Mouse (Mus musculus): ENCODE measurements at regions not wholly inside any gene's neighbourhood (a gene's known extent, or its start where the extent isn't known, plus 50 kb on each side); places are given as distances from the start of the nearest gene placed in this dataset.

DNA sequence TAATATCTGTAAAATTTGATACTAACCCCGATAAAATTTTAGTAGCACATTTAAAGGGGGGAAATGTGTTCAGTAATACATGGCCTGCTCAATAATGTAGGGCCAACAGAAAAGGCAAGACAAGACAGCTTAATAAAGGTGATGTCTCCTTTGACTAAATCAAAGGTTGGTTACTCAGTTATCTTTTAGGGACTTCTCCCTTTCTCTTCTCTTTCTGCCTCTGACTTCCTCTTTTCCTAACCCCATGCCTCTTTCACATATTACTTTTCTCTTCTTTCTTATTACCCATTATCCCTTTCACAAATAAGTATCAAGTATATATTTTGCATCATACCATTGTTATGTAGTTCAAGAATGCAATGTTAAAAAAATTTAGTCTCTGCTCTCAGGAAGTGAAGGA is 510.2 kb upstream of the Kif18a start:
- H3K4me2 ChIP-seq (ENCODE audit: low read length), result no peak overlapping the region
- H3K27me3 ChIP-seq (ENCODE audit: control insufficient read depth, insufficient read depth, low read length), result no peaks in the 10 kb centered on the region
- no peaks in the 10 kb centered on the region for H3K4me1 ChIP-seq (ENCODE audit: control insufficient read depth in 2 of 2, insufficient read depth in 2 of 2, low read length in 2 of 2)
- H3K27ac ChIP-seq (replicated peaks in 1 of 2; ENCODE audit: control insufficient read depth in 1 of 2, insufficient read depth in 1 of 2, low read depth in 2 of 2, low read length in 2 of 2), result no peak overlapping the region
- 57% methylated on average over 1 of the region's 1 CpGs for WGBS
- ATAC-seq (ENCODE audit: insufficient number of reproducible peaks, insufficient read depth, low FRiP score, low read depth), result no peak
- H3K4me3 ChIP-seq (ENCODE audit: control insufficient read depth in 1 of 2, insufficient read depth in 1 of 2, low read depth in 1 of 2, low read length in 2 of 2), result no peak overlapping the region
- no peaks in the 10 kb centered on the region for H3K9me3 ChIP-seq (ENCODE audit: control insufficient read depth, low read length)
- no peak overlapping the region for H3K9ac ChIP-seq (ENCODE audit: low read length)
- no peaks in the 10 kb centered on the region for H3K36me3 ChIP-seq (ENCODE audit: control insufficient read depth, insufficient read depth, low read length)

DNA sequence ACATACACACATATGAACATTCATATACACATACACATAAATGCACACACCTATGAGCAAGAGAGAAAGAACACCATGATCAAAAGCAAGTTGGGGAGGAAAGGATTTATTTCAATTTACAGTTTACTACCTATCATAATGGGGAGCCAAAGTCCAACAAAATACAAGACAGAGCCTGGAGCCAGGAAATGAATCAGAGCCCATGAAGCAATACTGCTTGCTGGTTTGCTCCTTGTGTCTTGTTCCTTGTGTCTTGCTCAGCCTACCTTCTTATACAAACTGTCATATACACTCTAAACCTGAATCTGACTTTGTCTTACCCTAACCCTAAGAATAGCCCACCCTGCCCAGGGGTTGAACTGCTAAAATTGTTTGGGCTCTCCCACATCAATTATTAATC is 497.1 kb upstream of the Kif18a start:
- no peak for ATAC-seq (ENCODE audit: insufficient number of reproducible peaks, insufficient read depth, low FRiP score, low read depth)

DNA sequence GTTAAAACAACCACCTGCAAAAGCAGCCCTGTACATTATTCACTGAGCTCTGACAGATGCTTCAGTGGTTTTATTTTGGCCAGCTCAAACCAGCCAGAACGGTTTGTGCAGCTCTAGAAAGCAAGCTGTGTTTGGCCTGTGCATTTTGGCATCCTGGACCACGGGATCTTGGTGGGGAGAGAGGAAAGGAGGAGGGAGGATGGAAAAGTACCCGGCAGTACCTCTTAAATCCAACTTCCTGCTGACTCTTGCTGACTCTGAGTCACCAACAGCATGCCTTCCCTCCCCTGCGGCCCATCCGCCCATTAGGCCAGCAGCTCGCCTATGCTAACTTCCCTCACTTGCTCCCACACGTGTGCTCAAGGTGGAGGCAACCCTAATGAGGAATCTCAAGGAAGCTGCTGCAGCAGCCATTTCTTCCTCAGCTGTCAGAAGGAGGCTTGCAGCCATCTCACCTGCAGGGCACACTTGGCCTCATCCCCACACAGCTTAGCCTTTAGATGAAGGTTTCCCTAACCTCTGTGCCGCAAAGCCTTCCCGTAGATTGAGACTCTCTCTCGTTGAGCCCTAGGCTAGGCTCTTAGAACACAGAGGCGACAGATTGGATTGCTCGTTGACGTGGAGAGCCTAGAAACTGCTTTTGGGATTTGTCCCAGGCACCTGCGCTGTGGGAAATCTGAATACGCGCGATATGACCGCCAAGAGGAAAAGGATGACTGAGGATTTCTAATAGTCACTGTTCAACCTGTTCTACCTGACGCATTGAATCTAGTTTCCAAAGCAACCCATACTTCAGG is 495.2 kb upstream of the Kif18a start:
- Histone ChIP-seq H3K36me3 (ENCODE audit: control insufficient read depth, insufficient read depth, low read length) (no peaks in the 10 kb centered on the region), H3K9ac (ENCODE audit: low read length) (no peak overlapping the region), H3K4me1 (ENCODE audit: control insufficient read depth in 2 of 2, insufficient read depth in 2 of 2, low read length in 2 of 2) (no peaks in the 10 kb centered on the region), H3K4me3 (ENCODE audit: control insufficient read depth in 1 of 2, insufficient read depth in 1 of 2, low read depth in 1 of 2, low read length in 2 of 2) (no peak overlapping the region), H3K9me3 (ENCODE audit: control insufficient read depth, low read length) (no peaks in the 10 kb centered on the region), H3K27ac (replicated peaks in 1 of 2; ENCODE audit: control insufficient read depth in 1 of 2, insufficient read depth in 1 of 2, low read depth in 2 of 2, low read length in 2 of 2) (no peak overlapping the region), H3K4me2 (ENCODE audit: low read length) (no peak overlapping the region), H3K27me3 (ENCODE audit: control insufficient read depth, insufficient read depth, low read length) (no peaks in the 10 kb centered on the region)
- 79% methylated on average over 19 of the region's 19 CpGs for WGBS
- ATAC-seq (ENCODE audit: insufficient number of reproducible peaks, insufficient read depth, low FRiP score, low read depth), result no peak

More for the DNA sequence above, 497.1 kb upstream of the Kif18a start:
- Histone ChIP-seq H3K36me3 (ENCODE audit: control insufficient read depth, insufficient read depth, low read length) (no peaks in the 10 kb centered on the region), H3K4me2 (ENCODE audit: low read length) (no peak overlapping the region), H3K4me1 (ENCODE audit: control insufficient read depth in 2 of 2, insufficient read depth in 2 of 2, low read length in 2 of 2) (no peaks in the 10 kb centered on the region), H3K4me3 (ENCODE audit: control insufficient read depth in 1 of 2, insufficient read depth in 1 of 2, low read depth in 1 of 2, low read length in 2 of 2) (no peak overlapping the region), H3K9ac (ENCODE audit: low read length) (no peak overlapping the region), H3K27ac (replicated peaks in 1 of 2; ENCODE audit: control insufficient read depth in 1 of 2, insufficient read depth in 1 of 2, low read depth in 2 of 2, low read length in 2 of 2) (no peak overlapping the region), H3K9me3 (ENCODE audit: control insufficient read depth, low read length) (no peaks in the 10 kb centered on the region), H3K27me3 (ENCODE audit: control insufficient read depth, insufficient read depth, low read length) (no peaks in the 10 kb centered on the region)

DNA sequence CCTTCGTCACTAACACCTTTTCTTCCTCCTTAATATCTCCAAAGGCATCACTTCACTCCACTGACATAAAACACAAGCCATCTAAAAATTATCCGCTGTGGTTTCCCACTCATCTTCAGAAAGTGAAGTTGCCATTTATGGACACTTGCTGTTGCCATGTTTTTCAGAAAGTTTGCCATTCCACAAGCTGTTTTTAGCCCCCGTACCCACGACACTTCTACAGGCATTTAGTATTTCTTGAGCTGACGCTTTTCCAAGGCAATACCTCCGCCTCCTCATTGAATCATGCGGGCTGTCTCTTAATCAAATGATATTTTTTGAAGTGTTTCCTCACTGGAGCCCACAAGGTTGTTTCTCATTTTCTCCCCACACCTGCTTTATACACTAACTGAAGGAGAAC is 491.4 kb upstream of the Kif18a start:
- Histone ChIP-seq H3K9ac (ENCODE audit: low read length) (no peak overlapping the region), H3K36me3 (ENCODE audit: control insufficient read depth, insufficient read depth, low read length) (no peaks in the 10 kb centered on the region), H3K27me3 (ENCODE audit: control insufficient read depth, insufficient read depth, low read length) (no peaks in the 10 kb centered on the region), H3K4me3 (ENCODE audit: control insufficient read depth in 1 of 2, insufficient read depth in 1 of 2, low read depth in 1 of 2, low read length in 2 of 2) (no peak overlapping the region), H3K4me1 (ENCODE audit: control insufficient read depth in 2 of 2, insufficient read depth in 2 of 2, low read length in 2 of 2) (no peaks in the 10 kb centered on the region), H3K27ac (replicated peaks in 1 of 2; ENCODE audit: control insufficient read depth in 1 of 2, insufficient read depth in 1 of 2, low read depth in 2 of 2, low read length in 2 of 2) (no peak overlapping the region), H3K9me3 (ENCODE audit: control insufficient read depth, low read length) (no peaks in the 10 kb centered on the region), H3K4me2 (ENCODE audit: low read length) (no peak overlapping the region)
- WGBS, result 86% methylated on average over 7 of the region's 7 CpGs
- ATAC-seq (ENCODE audit: insufficient number of reproducible peaks, insufficient read depth, low FRiP score, low read depth), result no peak

DNA sequence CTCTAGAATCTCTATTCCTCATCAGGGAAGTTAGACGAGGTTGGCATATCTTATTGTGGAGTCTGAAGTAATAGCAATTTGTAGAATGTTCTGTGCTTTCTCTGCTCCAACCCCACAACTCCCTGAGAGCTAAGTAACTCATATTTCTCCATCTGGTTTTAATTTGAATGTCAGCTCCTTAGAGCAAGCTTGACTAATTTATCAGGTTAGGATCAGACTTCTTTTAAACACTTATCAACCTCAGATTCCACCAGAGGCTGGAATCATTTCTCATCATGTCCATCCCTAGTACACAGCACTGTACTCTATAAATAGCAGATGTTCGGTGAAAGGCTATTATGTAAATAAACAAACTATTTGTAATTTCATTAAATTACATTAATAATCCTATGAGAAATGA is 485.4 kb upstream of the Kif18a start:
- Histone ChIP-seq H3K27me3 (ENCODE audit: control insufficient read depth, insufficient read depth, low read length) (no peaks in the 10 kb centered on the region), H3K27ac (replicated peaks in 1 of 2; ENCODE audit: control insufficient read depth in 1 of 2, insufficient read depth in 1 of 2, low read depth in 2 of 2, low read length in 2 of 2) (no peak overlapping the region), H3K4me2 (ENCODE audit: low read length) (no peak overlapping the region), H3K36me3 (ENCODE audit: control insufficient read depth, insufficient read depth, low read length) (no peaks in the 10 kb centered on the region), H3K4me3 (ENCODE audit: control insufficient read depth in 1 of 2, insufficient read depth in 1 of 2, low read depth in 1 of 2, low read length in 2 of 2) (no peak overlapping the region), H3K4me1 (ENCODE audit: control insufficient read depth in 2 of 2, insufficient read depth in 2 of 2, low read length in 2 of 2) (no peaks in the 10 kb centered on the region), H3K9ac (ENCODE audit: low read length) (no peak overlapping the region), H3K9me3 (ENCODE audit: control insufficient read depth, low read length) (no peaks in the 10 kb centered on the region)
- WGBS, result 45% methylated on average over 2 of the region's 2 CpGs
- no peak for ATAC-seq (ENCODE audit: insufficient number of reproducible peaks, insufficient read depth, low FRiP score, low read depth)

DNA sequence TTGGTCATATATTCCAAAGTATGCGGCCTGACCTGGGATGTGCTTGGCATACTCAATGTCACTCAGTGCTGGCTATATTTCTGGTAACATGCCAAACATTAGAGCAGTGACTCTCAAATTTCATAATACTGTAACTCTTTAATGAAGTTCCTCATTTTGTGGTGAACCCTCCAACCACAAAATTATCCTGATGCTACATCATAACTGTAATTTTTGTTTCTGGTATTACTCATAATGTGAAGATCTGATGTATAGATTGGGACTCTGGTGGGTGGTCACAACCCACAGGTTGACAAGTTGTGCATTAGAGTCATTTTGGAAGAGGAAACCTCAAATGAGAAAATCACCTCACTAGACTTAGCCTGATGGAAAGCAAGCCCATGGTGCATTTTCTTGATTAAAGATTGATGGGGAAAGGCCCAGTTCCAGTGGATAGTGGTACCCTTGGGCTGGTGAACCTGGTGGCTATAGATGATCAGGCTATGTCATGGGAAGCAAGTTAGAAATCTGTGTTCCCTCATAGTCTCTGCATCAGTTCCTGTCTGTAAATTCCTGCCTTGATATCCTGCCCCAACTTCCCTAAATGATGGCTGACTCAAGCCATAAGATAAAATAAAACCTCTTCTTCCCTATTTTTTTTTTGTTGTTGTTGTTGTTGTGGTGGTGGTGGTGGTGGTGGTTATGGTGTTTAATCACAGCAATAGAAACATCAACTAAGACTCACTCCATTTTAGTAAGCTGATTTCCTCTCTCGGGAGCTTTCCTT is 483.5 kb upstream of the Kif18a start:
- no peak overlapping the region for H3K4me3 ChIP-seq (ENCODE audit: control insufficient read depth in 1 of 2, insufficient read depth in 1 of 2, low read depth in 1 of 2, low read length in 2 of 2)
- H3K27ac ChIP-seq (replicated peaks in 1 of 2; ENCODE audit: control insufficient read depth in 1 of 2, insufficient read depth in 1 of 2, low read depth in 2 of 2, low read length in 2 of 2), result no peak overlapping the region
- H3K36me3 ChIP-seq (ENCODE audit: control insufficient read depth, insufficient read depth, low read length), result no peaks in the 10 kb centered on the region
- H3K9me3 ChIP-seq (ENCODE audit: control insufficient read depth, low read length), result no peaks in the 10 kb centered on the region
- ATAC-seq (ENCODE audit: insufficient number of reproducible peaks, insufficient read depth, low FRiP score, low read depth), result no peak
- H3K4me1 ChIP-seq (ENCODE audit: control insufficient read depth in 2 of 2, insufficient read depth in 2 of 2, low read length in 2 of 2), result no peaks in the 10 kb centered on the region
- 90% methylated on average over 2 of the region's 2 CpGs for WGBS
- H3K27me3 ChIP-seq (ENCODE audit: control insufficient read depth, insufficient read depth, low read length), result no peaks in the 10 kb centered on the region
- no peak overlapping the region for H3K4me2 ChIP-seq (ENCODE audit: low read length)
- H3K9ac ChIP-seq (ENCODE audit: low read length), result no peak overlapping the region

DNA sequence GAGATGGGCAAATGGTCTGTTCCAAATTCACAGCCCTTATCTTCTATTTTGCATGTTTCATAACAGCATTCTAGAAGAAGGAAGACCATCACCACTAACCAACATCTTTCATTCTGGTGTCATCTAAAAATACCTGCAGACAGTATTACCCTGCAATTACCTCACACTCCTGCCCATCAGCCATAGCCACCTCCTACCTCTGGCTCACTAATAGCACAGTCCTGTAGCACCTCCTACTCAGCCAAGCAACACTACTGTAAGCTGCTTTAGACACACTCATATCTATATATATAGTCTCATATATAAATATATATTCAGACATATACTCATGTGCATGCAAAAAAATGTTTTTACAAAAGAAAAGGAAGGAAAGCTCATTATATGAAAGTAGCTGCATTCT is 468.2 kb upstream of the Kif18a start:
- H3K4me1 ChIP-seq (ENCODE audit: control insufficient read depth in 2 of 2, insufficient read depth in 2 of 2, low read length in 2 of 2), result no peaks in the 10 kb centered on the region
- no peak overlapping the region for H3K9ac ChIP-seq (ENCODE audit: low read length)
- H3K4me3 ChIP-seq (ENCODE audit: control insufficient read depth in 1 of 2, insufficient read depth in 1 of 2, low read depth in 1 of 2, low read length in 2 of 2), result no peak overlapping the region
- H3K27me3 ChIP-seq (ENCODE audit: control insufficient read depth, insufficient read depth, low read length), result no peaks in the 10 kb centered on the region
- H3K9me3 ChIP-seq (ENCODE audit: control insufficient read depth, low read length), result no peaks in the 10 kb centered on the region
- H3K4me2 ChIP-seq (ENCODE audit: low read length), result no peak overlapping the region
- no peak overlapping the region for H3K27ac ChIP-seq (replicated peaks in 1 of 2; ENCODE audit: control insufficient read depth in 1 of 2, insufficient read depth in 1 of 2, low read depth in 2 of 2, low read length in 2 of 2)
- no peaks in the 10 kb centered on the region for H3K36me3 ChIP-seq (ENCODE audit: control insufficient read depth, insufficient read depth, low read length)
- ATAC-seq (ENCODE audit: insufficient number of reproducible peaks, insufficient read depth, low FRiP score, low read depth), result no peak

Data from heart, embryonic 14.5 days (tissue).